Mouse (Mus musculus) intestine, embryonic 16.5 days (tissue): ENCODE results near the gene Mpped1. TPM values are rescaled to one million over a fixed set of nuclear protein-coding genes. Genes with fewer than 3 reads are reported as not detected.

Source experiments
- ATAC-seq: fragments of 200-750 bp; cut with Nextera tagmentation; 2 replicates; pipeline ENCODE4 v1.8.0; 2017; ENCODE audit warnings: moderate TSS enrichment, moderate library complexity
- H3K27ac ChIP-seq: fragments of 300-500 bp; sonication (generic); 2 replicates; pipeline ENCODE4 v1.5.1; 2014; ENCODE audit warnings: mild to moderate bottlenecking, low read length
- H3K27me3 ChIP-seq: fragments of 300-500 bp; sonication (generic); replicated peaks from 2 replicates; pipeline ENCODE4 v1.6.1; 2014; ENCODE audit warnings: low read length, control low read depth, mixed read lengths; ENCODE audit not compliant: control insufficient read depth, insufficient read depth
- H3K36me3 ChIP-seq: fragments of 300-500 bp; sonication (generic); 2 replicates; pipeline ENCODE4 v1.6.1; 2014; ENCODE audit warnings: low read length, control low read depth; ENCODE audit not compliant: control insufficient read depth, insufficient read depth
- H3K4me1 ChIP-seq: fragments of 300-500 bp; sonication (generic); 2 replicates; pipeline ENCODE4 v1.6.1; 2014; ENCODE audit warnings: low read length, control low read depth, mixed read lengths; ENCODE audit not compliant: control insufficient read depth, insufficient read depth
- H3K4me2 ChIP-seq: fragments of 300-500 bp; sonication (generic); 2 replicates; pipeline ENCODE4 v1.6.1; 2014; ENCODE audit warnings: low read depth, low read length, control low read depth
- H3K4me3 ChIP-seq: fragments of 300-500 bp; sonication (generic); 2 replicates; pipeline ENCODE4 v1.5.1; 2014; ENCODE audit warnings: mild to moderate bottlenecking, low read length
- H3K9ac ChIP-seq: fragments of 300-500 bp; sonication (generic); 2 replicates; pipeline ENCODE4 v1.6.1; 2014; ENCODE audit warnings: low read depth, low read length
- H3K9me3 ChIP-seq: fragments of 300-500 bp; sonication (generic); 2 replicates; pipeline ENCODE4 v1.6.1; 2016; ENCODE audit warnings: low read length, control low read depth; ENCODE audit not compliant: control insufficient read depth
- WGBS: fragments of 180-500 bp; shearing (Covaris S2); extraction: QIAGEN DNeasy Blood & Tissue Kit; methylation state at CpG from one replicate; pipeline ENCODE4 v1.1.7; 2014; 5-methylcytosine and 5-hydroxymethylcytosine counted together
- polyA plus RNA-seq: library from polyadenylated mRNA; unstranded; fragments of >200 nt; fragmentation: Nextera tagmentation; extraction: Ambion mirVana; gene quantifications from 2 replicates; pipeline ENCODE4 v1.2.1, GENCODE M21; 2015

Mpped1 gene
- polyA plus RNA-seq, 1 experiment from 2014 or later, result 0.22 TPM

DNA sequence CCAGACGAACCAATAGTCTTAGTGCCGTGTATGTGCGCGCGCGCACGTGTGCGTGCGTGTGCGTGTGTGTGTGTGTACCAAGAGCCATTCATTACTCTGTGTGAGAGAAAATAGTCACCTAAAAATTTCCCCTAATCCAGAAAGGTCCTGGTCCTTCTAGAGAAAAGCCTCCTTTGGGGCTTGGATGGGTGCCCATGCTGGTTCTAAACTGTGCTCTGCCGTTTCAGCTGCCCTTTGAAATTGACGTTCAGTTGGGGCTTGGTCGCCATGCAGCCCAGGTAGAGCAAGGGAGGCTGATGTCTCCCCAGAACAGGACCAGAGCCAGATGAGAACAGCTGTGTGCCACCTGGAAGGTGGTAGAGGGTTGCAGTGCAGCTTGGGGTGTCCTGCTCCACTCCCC lies 17.8 kb upstream of the Mpped1 start:
- Histone ChIP-seq H3K9ac (no peak overlapping the region), H3K36me3 (no peaks in the 10 kb centered on the region), H3K4me2 (no peak overlapping the region), H3K4me1 (no peaks in the 10 kb centered on the region), H3K27ac (no peak overlapping the region), H3K27me3 (no peaks in the 10 kb centered on the region), H3K4me3 (no peak overlapping the region), H3K9me3 (no peaks in the 10 kb centered on the region)
- 85% methylated on average over 13 of the region's 13 CpGs for WGBS
- no peak for ATAC-seq

- ATAC-seq, result no peak
- WGBS, result 37% methylated on average over 6 of the region's 6 CpGs
- no peaks in the 10 kb centered on the region for H3K36me3 ChIP-seq
Observed at GRCm38 (mm10) chr15:83765388-83766029, 13.8 kb upstream of the Mpped1 start.

DNA sequence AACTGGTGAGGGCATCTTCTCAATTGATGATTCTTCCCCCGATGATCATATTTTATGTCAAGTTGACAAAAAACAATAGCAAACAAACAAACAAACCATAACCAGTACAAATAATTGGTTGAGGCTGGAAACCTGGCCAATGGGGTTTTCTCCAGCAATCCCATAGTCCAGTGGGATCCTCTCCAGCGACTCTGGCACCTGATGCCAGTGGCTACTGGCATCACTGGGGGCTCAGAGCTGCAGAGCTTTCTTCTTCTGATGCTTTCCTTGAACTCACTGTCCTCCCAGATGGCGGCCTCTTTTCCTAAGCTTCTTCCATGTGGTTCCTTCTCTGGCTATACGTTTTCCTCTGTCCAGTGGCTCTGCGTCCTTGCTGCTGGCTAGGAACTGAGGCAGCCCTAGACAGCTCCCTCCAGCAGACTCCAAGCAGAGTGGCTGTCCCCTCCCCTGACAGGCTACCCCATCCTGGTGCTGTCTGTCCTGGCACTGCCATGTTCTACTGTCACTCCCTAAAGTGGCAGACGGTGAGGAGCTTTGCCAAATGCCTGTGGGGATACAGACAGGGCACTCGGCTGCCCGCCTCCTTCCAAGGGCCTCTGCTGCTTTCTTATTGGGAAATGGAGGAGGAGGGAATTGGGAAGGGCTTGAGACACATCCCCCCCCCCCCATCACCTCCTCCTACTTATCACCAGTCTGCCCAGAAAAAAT lies 7.8 kb upstream of the Mpped1 start:
- H3K9ac ChIP-seq, result no peak overlapping the region
- no peaks in the 10 kb centered on the region for H3K36me3 ChIP-seq
- H3K9me3 ChIP-seq, result no peaks in the 10 kb centered on the region
- H3K27me3 ChIP-seq, result peaks cover 3% of the 10 kb centered on the region; the same call in 1 of the 2 replicates
- ATAC-seq, result no peak
- H3K4me3 ChIP-seq, result no peak overlapping the region
- WGBS, result 79% methylated on average over 8 of the region's 8 CpGs
- no peaks in the 10 kb centered on the region for H3K4me1 ChIP-seq
- H3K4me2 ChIP-seq, result no peak overlapping the region
- no peak overlapping the region for H3K27ac ChIP-seq

More at GRCm38 (mm10) chr15:83765388-83766029, 13.8 kb upstream of the Mpped1 start:
- no peak overlapping the region for H3K27ac ChIP-seq
- H3K4me3 ChIP-seq, result no peak overlapping the region
- H3K4me2 ChIP-seq, result no peak overlapping the region
- no peaks in the 10 kb centered on the region for H3K4me1 ChIP-seq
- H3K9ac ChIP-seq, result no peak overlapping the region
- no peaks in the 10 kb centered on the region for H3K27me3 ChIP-seq
- H3K9me3 ChIP-seq, result no peaks in the 10 kb centered on the region

- H3K27me3 ChIP-seq, result peaks cover 3% of the 10 kb centered on the region; the same call in 1 of the 2 replicates
- no peak overlapping the region for H3K4me3 ChIP-seq
- no peak overlapping the region for H3K9ac ChIP-seq
- H3K27ac ChIP-seq, result no peak overlapping the region
- H3K9me3 ChIP-seq, result no peaks in the 10 kb centered on the region
- no peaks in the 10 kb centered on the region for H3K36me3 ChIP-seq
- no peaks in the 10 kb centered on the region for H3K4me1 ChIP-seq
- no peak overlapping the region for H3K4me2 ChIP-seq
- WGBS, result 64% methylated on average over 5 of the region's 5 CpGs
- no peak for ATAC-seq
Observed at GRCm38 (mm10) chr15:83772460-83772859, 6.8 kb upstream of the Mpped1 start.

DNA sequence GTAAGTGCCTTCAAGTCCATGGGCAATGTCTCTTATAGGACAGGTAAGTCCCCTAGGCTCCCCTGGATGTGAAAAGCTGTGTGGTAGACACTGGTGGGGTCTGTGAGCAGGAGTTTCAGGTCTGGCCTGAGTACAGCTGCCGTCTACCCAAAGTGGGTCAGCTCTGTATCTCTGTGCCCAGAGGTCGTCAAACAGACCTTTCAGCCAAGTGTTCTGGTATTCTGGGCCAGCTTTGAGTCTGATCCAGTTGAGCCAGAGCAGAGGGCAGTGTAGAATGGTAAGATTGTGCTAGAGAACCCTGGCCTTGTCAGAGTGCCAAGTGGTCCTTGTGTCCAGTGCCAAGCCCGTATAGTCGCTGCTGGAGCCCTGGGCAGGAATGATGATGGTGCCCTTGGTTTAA lies 6.3 kb upstream of the Mpped1 start:
- H3K9ac ChIP-seq, result no peak overlapping the region
- H3K27ac ChIP-seq, result no peak overlapping the region
- H3K9me3 ChIP-seq, result no peaks in the 10 kb centered on the region
- no peak overlapping the region for H3K4me2 ChIP-seq
- H3K27me3 ChIP-seq, result peaks cover 3% of the 10 kb centered on the region
- WGBS, result 84% methylated on average over 4 of the region's 4 CpGs
- H3K4me1 ChIP-seq, result no peaks in the 10 kb centered on the region
- no peaks in the 10 kb centered on the region for H3K36me3 ChIP-seq
- no peak for ATAC-seq
- H3K4me3 ChIP-seq, result no peak overlapping the region

- H3K9me3 ChIP-seq, result no peaks in the 10 kb centered on the region
- no peak overlapping the region for H3K27ac ChIP-seq
- H3K27me3 ChIP-seq, result peaks cover 23% of the 10 kb centered on the region
- 60% methylated on average over 4 of the region's 4 CpGs for WGBS
- H3K4me3 ChIP-seq, result no peak overlapping the region
- no peak overlapping the region for H3K9ac ChIP-seq
- no peak for ATAC-seq
- H3K36me3 ChIP-seq, result no peaks in the 10 kb centered on the region
- H3K4me1 ChIP-seq, result no peaks in the 10 kb centered on the region
- H3K4me2 ChIP-seq, result no peak overlapping the region
Observed at GRCm38 (mm10) chr15:83774922-83775321, 4.3 kb upstream of the Mpped1 start.

- ATAC-seq, result no peak
- H3K4me2 ChIP-seq, result no peak overlapping the region
- 76% methylated on average over 6 of the region's 6 CpGs for whole genome bisulfite sequencing
- no peak overlapping the region for H3K9ac ChIP-seq
- H3K27me3 ChIP-seq, result peaks cover 38% of the 10 kb centered on the region
- H3K36me3 ChIP-seq, result no peaks in the 10 kb centered on the region
- H3K4me3 ChIP-seq, result no peak overlapping the region
- H3K9me3 ChIP-seq, result no peaks in the 10 kb centered on the region
- no peaks in the 10 kb centered on the region for H3K4me1 ChIP-seq
- no peak overlapping the region for H3K27ac ChIP-seq
Observed at GRCm38 (mm10) chr15:83776265-83777000, 2.8 kb upstream of the Mpped1 start.

GRCm38 (mm10) chr15:83777476-83777875 lies 1.8 kb upstream of the Mpped1 start:
- WGBS, result 68% methylated on average over 6 of the region's 6 CpGs
- no peak overlapping the region for H3K9ac ChIP-seq
- no peaks in the 10 kb centered on the region for H3K4me1 ChIP-seq
- no peaks in the 10 kb centered on the region for H3K9me3 ChIP-seq
- no peak for ATAC-seq
- H3K4me2 ChIP-seq, result no peak overlapping the region
- no peaks in the 10 kb centered on the region for H3K36me3 ChIP-seq
- H3K27me3 ChIP-seq, result peaks cover 42% of the 10 kb centered on the region
- no peak overlapping the region for H3K4me3 ChIP-seq
- H3K27ac ChIP-seq, result no peak overlapping the region

DNA sequence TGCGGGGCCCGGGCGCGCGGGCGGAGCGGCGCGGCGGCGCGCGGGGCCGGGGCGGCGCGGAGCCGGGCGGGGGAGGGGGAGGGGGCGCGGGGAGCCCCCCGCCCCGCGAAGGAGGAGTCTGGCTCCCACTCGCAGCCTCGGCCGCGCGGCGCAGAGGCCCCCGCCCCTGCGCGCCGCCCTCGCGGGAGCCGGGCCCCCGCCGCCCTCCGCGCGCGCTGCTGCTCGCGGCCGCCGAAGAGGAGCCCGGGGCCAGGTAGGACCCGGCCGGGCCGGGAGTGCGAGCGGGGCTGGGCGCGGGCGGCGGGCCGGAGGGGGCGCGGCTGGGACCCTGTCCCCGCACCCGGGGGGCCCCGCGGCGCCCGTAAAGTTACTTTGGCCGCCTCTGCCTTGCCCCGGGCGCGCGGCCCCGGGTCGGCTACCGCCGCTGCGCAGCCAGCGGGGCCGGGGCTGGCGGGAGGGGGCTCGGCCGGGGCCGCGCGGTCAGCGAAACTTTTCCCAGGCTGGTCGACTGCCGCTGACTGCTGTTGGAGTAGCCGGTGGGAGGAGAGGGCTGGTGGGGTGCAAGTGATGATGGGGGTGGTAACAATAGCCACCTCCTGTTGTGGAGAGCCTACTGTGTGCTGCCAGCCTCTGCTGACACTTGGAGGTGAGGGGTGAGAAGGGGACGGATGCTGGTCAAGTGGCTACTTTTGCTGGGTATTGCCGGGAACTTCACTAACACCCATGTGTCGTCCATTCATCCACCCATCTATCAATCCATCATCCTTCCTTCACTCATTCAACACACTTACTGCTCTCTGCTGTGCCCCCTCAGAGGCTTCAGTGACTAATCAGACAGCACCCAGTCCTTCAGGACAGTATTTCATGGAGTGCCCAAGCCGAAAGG lies 831 bp downstream of the Mpped1 start:
- H3K9me3 ChIP-seq, result no peaks in the 10 kb centered on the region
- H3K27ac ChIP-seq, result no peak overlapping the region
- peaks cover 39% of the 10 kb centered on the region for H3K27me3 ChIP-seq
- no peaks in the 10 kb centered on the region for H3K4me1 ChIP-seq
- WGBS, result 2% methylated on average over 47 of the region's 92 CpGs
- H3K4me3 ChIP-seq, result peak overlapping the region; percentile 48
- H3K9ac ChIP-seq, result peak overlapping the region; percentile 31; the same call in 1 of the 2 replicates
- peak overlapping the region; percentile 72 for H3K4me2 ChIP-seq
- ATAC-seq, result no peak
- no peaks in the 10 kb centered on the region for H3K36me3 ChIP-seq
